Comparison of ENCODE assay signal across 8 mouse cellular contexts in the genomic region with DNA sequence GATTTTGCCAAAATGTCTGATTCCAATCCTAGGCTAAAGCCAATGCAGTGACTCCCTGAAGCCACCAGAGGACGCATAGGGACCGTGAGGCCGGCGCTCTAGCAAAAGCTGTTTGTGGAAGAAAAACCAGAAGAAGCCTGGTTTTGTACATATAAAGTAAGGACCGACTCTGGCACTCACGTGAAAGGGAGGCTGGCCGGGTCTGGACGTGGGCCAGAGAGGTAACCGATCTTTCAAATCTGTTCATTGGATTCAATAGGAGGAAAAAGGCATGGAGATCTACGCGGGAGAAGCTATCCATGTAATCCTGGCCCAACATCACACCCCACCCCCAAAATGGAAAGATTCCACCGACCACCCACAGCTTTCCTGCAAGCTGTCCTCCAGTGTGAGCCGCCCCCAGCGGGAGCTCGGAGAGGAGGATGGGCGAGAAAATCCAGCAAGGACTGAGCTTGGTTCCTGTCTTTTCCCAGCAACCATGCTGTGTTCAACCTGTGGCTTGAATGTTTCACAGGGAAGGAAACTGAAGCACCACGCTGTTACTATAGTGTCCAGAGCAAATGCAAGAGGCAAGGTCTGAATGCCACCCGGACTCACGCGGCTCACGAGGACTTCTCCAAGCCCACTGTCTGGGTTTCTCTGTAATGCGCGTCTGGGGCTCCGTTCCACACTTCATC. TPM values are rescaled to one million over a fixed set of nuclear protein-coding genes. Genes with fewer than 3 reads are reported as not detected.
DNase-seq lines count a peak whose midpoint lies in the region; ATAC-seq and TF ChIP-seq lines count a peak whose summit lies in the region.

No protein-coding gene starts in this region.

- no peaks in the 10 kb centered on the region for H3K36me3 ChIP-seq in ES-E14 (ENCODE audit: control insufficient read depth, insufficient read depth, low read length, poor library complexity, severe bottlenecking)
- H3K36me3 ChIP-seq in liver, embryonic 16.5 days (ENCODE audit: control insufficient read depth, insufficient read depth) = no peaks in the 10 kb centered on the region
- H3K36me3 ChIP-seq in neural tube, embryonic 14.5 days (ENCODE audit: control insufficient read depth, insufficient read depth, low read length) = no peaks in the 10 kb centered on the region

- peak overlapping the region; percentile 36 for H3K9ac ChIP-seq in ES-E14 (ENCODE audit: insufficient read depth, low read depth, low read length, poor library complexity, severe bottlenecking)
- H3K9ac ChIP-seq in liver, embryonic 16.5 days (ENCODE audit: low read depth, low read length) = no peak overlapping the region
- H3K9ac ChIP-seq in neural tube, embryonic 14.5 days (replicated peaks; ENCODE audit: low read depth, low read length) = 0 out of 2 replicates have a peak overlapping the region, but pooled peaks have one; percentile 12

- in situ Hi-C loops in ES-E14 (cut with MboI; ENCODE audit: low sequenced_read_pairs in 2 of 2, unreplicated experiment in 2 of 2) = loop anchor here in 1 of 2 experiments (5.0 kb wide), 1 partner anchor 109 kb away; no protein-coding TSS in a partner anchor

- intact Hi-C loops in heart, postnatal 14 days (cut with DNase I) = no loop called here

- H3K4me1 ChIP-seq in ES-E14 (ENCODE audit: control insufficient read depth in 2 of 2, insufficient read depth in 2 of 2, low read length in 2 of 2, poor library complexity in 1 of 2) = peaks cover 0 to 4% of the 10 kb centered on the region in 2 experiments; a peak in 2 of 4 replicates
- peaks cover 3% of the 10 kb centered on the region for H3K4me1 ChIP-seq in liver, embryonic 16.5 days (ENCODE audit: control insufficient read depth, low read depth, low read length)
- 0 out of 2 replicates have a peak, but pooled peaks cover 3% of the 10 kb centered on the region for H3K4me1 ChIP-seq in neural tube, embryonic 14.5 days (ENCODE audit: control insufficient read depth, insufficient read depth, low read length)

- no peaks in the 10 kb centered on the region for H3K9me3 ChIP-seq in ES-E14 (ENCODE audit: control insufficient read depth, insufficient read depth, low read depth, low read length)
- no peaks in the 10 kb centered on the region for H3K9me3 ChIP-seq in liver, embryonic 16.5 days (replicated peaks; ENCODE audit: control insufficient read depth, low read length)
- H3K9me3 ChIP-seq in neural tube, embryonic 14.5 days (ENCODE audit: control insufficient read depth, low read length) = no peaks in the 10 kb centered on the region

- H3K4me3 ChIP-seq in ES-E14 (ENCODE audit: insufficient read depth in 1 of 2, low read depth in 1 of 2, low read length in 2 of 2, poor library complexity in 1 of 2, severe bottlenecking in 1 of 2) = peak overlapping the region in 1 of 2 experiments; percentile 23; a peak in 1 of 4 replicates
- H3K4me3 ChIP-seq in liver, embryonic 16.5 days (ENCODE audit: low read depth, low read length) = 0 out of 2 replicates have a peak overlapping the region, but pooled peaks have one; percentile 0
- H3K4me3 ChIP-seq in neural tube, embryonic 14.5 days (ENCODE audit: low read depth, low read length) = peak overlapping the region; percentile 20

- H3K4me2 ChIP-seq in liver, embryonic 16.5 days (ENCODE audit: low read depth, low read length) = peak overlapping the region; percentile 46
- H3K4me2 ChIP-seq in neural tube, embryonic 14.5 days (ENCODE audit: low read depth, low read length) = peak overlapping the region; percentile 52

- TF ChIP-seq CTCF in brain, embryonic 14.5 days (IDR thresholded peaks at IDR 0.05; ENCODE audit: borderline replicate concordance, extremely low read depth, insufficient read depth, insufficient read length) = peak; percentile 97

- WGBS in liver, embryonic 16.5 days (ENCODE audit: insufficient replicate concordance) = 16% methylated on average over 24 of the region's 24 CpGs
- 8% methylated on average over 24 of the region's 24 CpGs for WGBS in neural tube, embryonic 14.5 days

- ATAC-seq in liver, embryonic 16.5 days (ENCODE audit: low read depth) = peak; percentile 51; the same call in 1 of the 2 replicates
- peak; percentile 81 for ATAC-seq in neural tube, embryonic 14.5 days (ENCODE audit: low read depth)

- peak; percentile 54 for DNase-seq in ES-E14 (ENCODE audit: low read depth, low spot score)
- peak; percentile 88 for DNase-seq in brain, embryonic 14.5 days (ENCODE audit: low read depth)
- DNase-seq in fibroblast of lung, adult 2 months (ENCODE audit: low read depth) = peak; percentile 24
- DNase-seq in heart, postnatal 14 days = peak; percentile 56 to 65
- DNase-seq in layer of hippocampus, adult 18-20 months (ENCODE audit: low spot score in 2 of 2) = peak; percentile 90 to 94
- peak; percentile 73 for DNase-seq in thymus, postnatal 14 days

- no peak overlapping the region for H3K27ac ChIP-seq in ES-E14 (ENCODE audit: insufficient read depth, low read depth, low read length, poor library complexity, severe bottlenecking)
- H3K27ac ChIP-seq in liver, embryonic 16.5 days (ENCODE audit: low read length) = no peak overlapping the region
- no peak overlapping the region for H3K27ac ChIP-seq in neural tube, embryonic 14.5 days (ENCODE audit: low read depth, low read length)

- TF ChIP-seq POLR2A in brain, embryonic 14.5 days (IDR thresholded peaks at IDR 0.05; ENCODE audit: borderline replicate concordance, extremely low read depth, insufficient read depth, insufficient read length, poor library complexity, severe bottlenecking) = no peak

- no peaks in the 10 kb centered on the region for H3K27me3 ChIP-seq in liver, embryonic 16.5 days (ENCODE audit: control insufficient read depth, insufficient read depth, low read depth, low read length)
- no peaks in the 10 kb centered on the region for H3K27me3 ChIP-seq in neural tube, embryonic 14.5 days (ENCODE audit: control insufficient read depth, insufficient read depth, low read length)

TF ChIP-seq in ES-E14, 5 proteins besides CTCF, POLR2A, EP300 and RAD21:
- TF ChIP-seq ZC3H11A (IDR thresholded peaks at IDR 0.05; ENCODE audit: borderline replicate concordance, low read depth, low read length) (peak; percentile 96), ZNF384 (IDR thresholded peaks at IDR 0.05; ENCODE audit: low read depth, low read length) (peak; percentile 67; the same call in 1 of the 2 replicates), CHD2 (IDR thresholded peaks at IDR 0.05; ENCODE audit: low read depth, low read length) (no peak)

RNA-seq across cellular contexts. Expression of a gene that starts 12.6 kb away (rescaled TPM):
- total RNA-seq in ES-E14 (2012; rRNA removed) = not detected in 2 replicates
- polyA plus RNA-seq in brain, embryonic 14.5 days (2012; rRNA removed) = 6.7 and 8.0 TPM in 2 replicates
- total RNA-seq in heart, postnatal 14 days (2021) = under 1 TPM; 0.05 to 0.17 TPM
- total RNA-seq in layer of hippocampus, adult 18-20 months (2021) = 1 to 10 TPM; 6.3 to 6.9 TPM
- polyA plus RNA-seq in liver, embryonic 16.5 days (2015; fragmentation: Nextera tagmentation; extraction: Ambion mirVana) = 2.4 and 2.6 TPM in 2 replicates
- polyA plus RNA-seq in neural tube, embryonic 14.5 days (2014; fragmentation: Nextera tagmentation; extraction: Ambion mirVana) = 5.5 and 7.2 TPM in 2 replicates

RNA-seq across cellular contexts. Expression of a gene that starts 39.4 kb away (rescaled TPM):
- not detected in 2 replicates for total RNA-seq in ES-E14 (2012; rRNA removed)
- polyA plus RNA-seq in brain, embryonic 14.5 days (2012; rRNA removed) = 12.2 and 13.2 TPM in 2 replicates
- not detected for total RNA-seq in heart, postnatal 14 days (2021)
- 1 to 10 TPM; 1.6 to 2.1 TPM for total RNA-seq in layer of hippocampus, adult 18-20 months (2021)
- polyA plus RNA-seq in liver, embryonic 16.5 days (2015; fragmentation: Nextera tagmentation; extraction: Ambion mirVana) = 0.02 TPM in 1 of 2 replicates, not detected in the other
- polyA plus RNA-seq in neural tube, embryonic 14.5 days (2014; fragmentation: Nextera tagmentation; extraction: Ambion mirVana) = 1.8 TPM in 1 of 2 replicates, not detected in the other

Comparison
In these comparisons a context has a peak if more than half of its experiments do, and no peak if none do; other contexts are left out.
1. DNase-seq: peak in every context shown above with its lines; median percentile 92 in layer of hippocampus, adult 18-20 months; 88 in brain, embryonic 14.5 days; 73 in thymus, postnatal 14 days; 60 in heart, postnatal 14 days; 54 in ES-E14; 24 in fibroblast of lung, adult 2 months.